Mouse (Mus musculus) hindbrain, embryonic 12.5 days (tissue): ENCODE data around the gene Sat1. TPM values are rescaled to one million over a fixed set of nuclear protein-coding genes. Genes with fewer than 3 reads are reported as not detected.

ENCODE experiments used
- ATAC-seq: fragments of 200-750 bp; cut with Nextera tagmentation; 2 replicates; pipeline ENCODE4 v1.8.0; 2017; ENCODE audit warnings: moderate TSS enrichment; ENCODE audit not compliant: low FRiP score
- H3K27ac ChIP-seq: fragments of 300-500 bp; sonication (generic); 2 replicates; pipeline ENCODE4 v1.5.1; 2016; ENCODE audit warnings: mild to moderate bottlenecking
- H3K27me3 ChIP-seq: fragments of 300-500 bp; sonication (generic); 2 replicates; pipeline ENCODE4 v1.6.1; 2016; ENCODE audit warnings: mild to moderate bottlenecking
- H3K36me3 ChIP-seq: fragments of 300-500 bp; sonication (generic); 2 replicates; pipeline ENCODE4 v1.6.1; 2016; ENCODE audit warnings: mild to moderate bottlenecking
- H3K4me1 ChIP-seq: fragments of 300-500 bp; sonication (generic); 2 replicates; pipeline ENCODE4 v1.6.1; 2016
- H3K4me2 ChIP-seq: fragments of 300-500 bp; sonication (generic); replicated peaks from 2 replicates; pipeline ENCODE4 v1.6.1; 2016; ENCODE audit warnings: mild to moderate bottlenecking
- H3K4me3 ChIP-seq: fragments of 300-500 bp; sonication (generic); 2 replicates; pipeline ENCODE4 v1.5.1; 2016; ENCODE audit warnings: mild to moderate bottlenecking
- H3K9ac ChIP-seq: fragments of 300-500 bp; sonication (generic); 2 replicates; pipeline ENCODE4 v1.6.1; 2016; ENCODE audit warnings: mild to moderate bottlenecking, moderate library complexity
- H3K9me3 ChIP-seq: fragments of 300-500 bp; sonication (generic); replicated peaks from 2 replicates; pipeline ENCODE4 v1.6.1; 2016; ENCODE audit warnings: mild to moderate bottlenecking
- WGBS: fragments of 180-500 bp; shearing (Covaris S2); methylation state at CpG from one replicate; pipeline ENCODE4 v1.1.7; 2016; 5-methylcytosine and 5-hydroxymethylcytosine counted together
- polyA plus RNA-seq: library from polyadenylated mRNA; unstranded; fragments of >200 nt; fragmentation: Nextera tagmentation; extraction: Ambion mirVana; gene quantifications from 2 replicates; pipeline ENCODE4 v1.2.1, GENCODE M21; 2016

Gene Sat1
- polyA plus RNA-seq, 1 experiment from 2014 or later = 78.5 TPM

GRCm38 (mm10) chrX:155194979-155195378 is 21.3 kb downstream of the Sat1 start:
- H3K9ac ChIP-seq = no peak overlapping the region
- H3K27me3 ChIP-seq = no peaks in the 10 kb centered on the region
- no peak overlapping the region for H3K27ac ChIP-seq
- no peak overlapping the region for H3K4me3 ChIP-seq
- H3K4me2 ChIP-seq = no peak overlapping the region
- H3K9me3 ChIP-seq = no peaks in the 10 kb centered on the region
- 90% methylated on average over 4 of the region's 4 CpGs for WGBS
- no peaks in the 10 kb centered on the region for H3K4me1 ChIP-seq
- H3K36me3 ChIP-seq = no peaks in the 10 kb centered on the region
- ATAC-seq = no peak

DNA sequence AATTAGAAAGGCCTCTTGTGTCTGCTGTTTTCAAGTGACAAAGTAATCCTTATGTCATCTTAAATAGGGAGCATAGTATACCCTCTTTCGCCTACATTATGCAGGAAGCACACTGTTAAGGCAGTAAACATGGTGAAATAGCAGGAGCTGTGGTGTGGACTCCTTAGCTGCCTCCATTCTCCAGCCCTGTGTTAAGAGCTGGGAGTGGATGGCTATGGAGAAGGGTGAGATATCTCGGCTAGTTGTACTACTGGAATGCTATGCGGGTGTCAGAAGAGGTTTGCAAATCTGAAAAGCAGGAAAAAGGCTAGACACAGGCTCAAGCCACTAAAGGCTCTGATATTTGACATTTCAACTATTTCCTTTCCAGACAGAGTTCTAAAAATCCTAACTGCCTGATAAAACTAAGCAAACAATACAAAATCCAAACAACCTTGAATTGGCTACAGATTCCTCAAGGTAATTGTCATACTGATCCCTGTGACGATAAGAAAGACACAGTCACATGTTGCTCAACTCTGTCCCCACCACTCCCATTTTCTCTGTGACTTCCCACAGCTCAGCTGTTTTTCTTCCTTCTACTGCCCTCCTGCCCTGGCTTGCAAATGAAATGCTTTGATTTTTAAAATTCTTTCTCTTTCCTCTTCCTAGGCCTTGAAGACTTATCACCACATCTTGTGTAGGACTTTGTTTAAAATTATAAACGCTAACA is 22.4 kb downstream of the Sat1 start:
- Histone ChIP-seq H3K9me3 (no peaks in the 10 kb centered on the region), H3K36me3 (no peaks in the 10 kb centered on the region), H3K27me3 (no peaks in the 10 kb centered on the region), H3K4me2 (no peak overlapping the region), H3K27ac (no peak overlapping the region), H3K4me1 (no peaks in the 10 kb centered on the region), H3K9ac (no peak overlapping the region), H3K4me3 (no peak overlapping the region)
- 74% methylated on average over 5 of the region's 5 CpGs for WGBS
- no peak for ATAC-seq

- ATAC-seq = no peak
- H3K27ac ChIP-seq = no peak overlapping the region
- 85% methylated on average over 4 of the region's 4 CpGs for WGBS
- H3K4me3 ChIP-seq = no peak overlapping the region
- no peak overlapping the region for H3K9ac ChIP-seq
- H3K9me3 ChIP-seq = no peaks in the 10 kb centered on the region
- no peaks in the 10 kb centered on the region for H3K36me3 ChIP-seq
- no peaks in the 10 kb centered on the region for H3K4me1 ChIP-seq
- H3K4me2 ChIP-seq = no peak overlapping the region
- H3K27me3 ChIP-seq = no peaks in the 10 kb centered on the region
Measured at GRCm38 (mm10) chrX:155191941-155192340, 24.3 kb downstream of the Sat1 start.

GRCm38 (mm10) chrX:155177640-155178039 is 38.6 kb downstream of the Sat1 start:
- H3K9me3 ChIP-seq = no peaks in the 10 kb centered on the region
- H3K4me2 ChIP-seq = no peak overlapping the region
- 74% methylated on average over 2 of the region's 2 CpGs for WGBS
- no peaks in the 10 kb centered on the region for H3K4me1 ChIP-seq
- no peak overlapping the region for H3K27ac ChIP-seq
- H3K36me3 ChIP-seq = no peaks in the 10 kb centered on the region
- H3K27me3 ChIP-seq = no peaks in the 10 kb centered on the region
- H3K9ac ChIP-seq = no peak overlapping the region
- no peak overlapping the region for H3K4me3 ChIP-seq
- no peak for ATAC-seq

- H3K9me3 ChIP-seq = no peaks in the 10 kb centered on the region
- H3K4me2 ChIP-seq = no peak overlapping the region
- no peak overlapping the region for H3K9ac ChIP-seq
- no peak overlapping the region for H3K4me3 ChIP-seq
- H3K27ac ChIP-seq = no peak overlapping the region
- no peak for ATAC-seq
- no peaks in the 10 kb centered on the region for H3K4me1 ChIP-seq
- H3K36me3 ChIP-seq = no peaks in the 10 kb centered on the region
- no peaks in the 10 kb centered on the region for H3K27me3 ChIP-seq
- WGBS = 78% methylated on average over 2 of the region's 2 CpGs
Measured at GRCm38 (mm10) chrX:155177230-155177629, 39.0 kb downstream of the Sat1 start.

DNA sequence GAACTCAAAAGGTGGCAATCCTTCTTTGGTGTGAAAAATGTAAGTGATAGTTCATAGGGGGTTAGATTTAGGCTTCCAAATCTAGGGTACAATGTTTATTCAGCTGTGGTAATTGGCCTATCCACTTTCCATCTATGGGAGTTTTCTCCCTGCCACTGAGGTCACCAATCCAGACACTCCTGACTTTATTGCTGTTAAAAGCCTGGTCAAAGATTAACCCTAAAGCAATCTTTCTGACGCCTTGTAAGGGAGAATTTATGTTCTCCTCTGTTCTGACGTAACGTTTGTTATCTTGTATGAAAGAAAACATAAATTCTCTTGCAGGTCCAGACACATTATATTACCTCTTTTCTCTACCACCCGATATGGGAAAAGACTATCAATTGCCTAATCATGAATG is 40.7 kb downstream of the Sat1 start:
- no peak for ATAC-seq
- no peak overlapping the region for H3K27ac ChIP-seq
- no peaks in the 10 kb centered on the region for H3K4me1 ChIP-seq
- no peak overlapping the region for H3K4me2 ChIP-seq
- no peaks in the 10 kb centered on the region for H3K9me3 ChIP-seq
- H3K4me3 ChIP-seq = no peak overlapping the region
- H3K27me3 ChIP-seq = no peaks in the 10 kb centered on the region
- no peaks in the 10 kb centered on the region for H3K36me3 ChIP-seq
- WGBS = 82% methylated on average over 4 of the region's 4 CpGs
- no peak overlapping the region for H3K9ac ChIP-seq

DNA sequence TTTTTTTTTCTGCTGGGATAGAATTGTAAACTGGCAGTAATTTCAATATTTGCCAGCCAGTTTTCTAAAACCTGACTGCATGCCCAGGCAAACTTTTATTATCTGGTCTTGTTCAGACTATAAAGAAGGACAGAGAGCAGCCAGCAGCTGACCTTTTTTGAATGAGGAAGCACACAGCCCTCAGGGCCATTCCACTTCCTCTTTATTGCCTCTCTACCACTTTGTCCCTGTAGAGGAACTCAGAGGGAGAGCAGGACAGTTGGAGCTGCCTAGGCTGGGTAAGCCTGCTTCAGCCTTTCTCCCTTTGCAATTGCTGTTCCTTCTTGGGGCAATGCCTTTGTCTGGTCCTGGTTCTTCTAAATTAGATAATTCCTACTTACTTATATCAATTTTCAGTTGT is 43.9 kb downstream of the Sat1 start:
- no peak overlapping the region for H3K4me3 ChIP-seq
- H3K4me2 ChIP-seq = no peak overlapping the region
- no peak overlapping the region for H3K27ac ChIP-seq
- no peaks in the 10 kb centered on the region for H3K27me3 ChIP-seq
- H3K4me1 ChIP-seq = no peaks in the 10 kb centered on the region
- no peaks in the 10 kb centered on the region for H3K36me3 ChIP-seq
- no peaks in the 10 kb centered on the region for H3K9me3 ChIP-seq
- H3K9ac ChIP-seq = no peak overlapping the region
- ATAC-seq = no peak

DNA sequence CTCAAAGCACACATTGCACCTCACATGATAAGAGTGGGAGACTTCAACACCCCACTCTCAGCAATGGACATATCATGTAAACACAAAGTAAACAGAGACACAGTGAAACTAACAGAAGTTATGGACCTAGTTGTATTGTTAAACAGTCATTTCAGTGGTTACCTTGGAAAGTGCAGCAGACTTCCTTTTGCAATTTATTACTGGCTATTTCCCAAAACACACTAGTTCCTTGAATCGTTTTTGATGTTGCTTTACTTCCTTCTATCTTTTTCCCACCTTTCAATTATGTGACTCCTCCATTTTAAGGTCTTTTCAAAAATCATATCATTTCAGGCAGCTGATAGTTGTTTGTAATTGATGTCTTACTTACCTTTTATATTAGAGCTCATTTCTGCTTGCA is 44.5 kb downstream of the Sat1 start:
- no peak overlapping the region for H3K4me3 ChIP-seq
- H3K36me3 ChIP-seq = no peaks in the 10 kb centered on the region
- no peak overlapping the region for H3K9ac ChIP-seq
- H3K9me3 ChIP-seq = no peaks in the 10 kb centered on the region
- H3K27me3 ChIP-seq = no peaks in the 10 kb centered on the region
- no peak overlapping the region for H3K4me2 ChIP-seq
- 73% methylated on average over 1 of the region's 1 CpGs for WGBS
- no peaks in the 10 kb centered on the region for H3K4me1 ChIP-seq
- no peak overlapping the region for H3K27ac ChIP-seq
- ATAC-seq = no peak

DNA sequence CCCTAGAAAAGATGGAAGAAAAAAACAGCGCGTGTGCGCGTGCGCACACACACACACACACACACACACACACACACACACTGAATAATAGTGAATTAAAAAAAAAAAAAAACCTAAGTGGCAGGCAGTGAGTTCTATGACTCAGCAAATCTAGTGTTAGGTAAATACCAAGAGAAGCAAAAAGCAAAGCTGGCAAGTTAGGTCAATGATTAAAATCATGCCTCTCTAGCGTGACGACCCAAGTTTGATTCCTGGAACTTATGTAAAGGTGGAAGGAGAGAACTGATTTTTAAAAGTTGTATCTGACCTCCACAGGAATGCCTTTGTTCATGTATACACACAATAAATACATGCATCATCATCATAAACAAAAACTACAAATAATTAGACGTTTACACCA is 46.4 kb downstream of the Sat1 start:
- ATAC-seq = no peak
- Histone ChIP-seq H3K36me3 (no peaks in the 10 kb centered on the region), H3K4me1 (no peaks in the 10 kb centered on the region), H3K9ac (no peak overlapping the region), H3K4me2 (no peak overlapping the region), H3K27me3 (no peaks in the 10 kb centered on the region), H3K9me3 (no peaks in the 10 kb centered on the region), H3K4me3 (no peak overlapping the region), H3K27ac (no peak overlapping the region)
- WGBS = 96% methylated on average over 8 of the region's 8 CpGs

DNA sequence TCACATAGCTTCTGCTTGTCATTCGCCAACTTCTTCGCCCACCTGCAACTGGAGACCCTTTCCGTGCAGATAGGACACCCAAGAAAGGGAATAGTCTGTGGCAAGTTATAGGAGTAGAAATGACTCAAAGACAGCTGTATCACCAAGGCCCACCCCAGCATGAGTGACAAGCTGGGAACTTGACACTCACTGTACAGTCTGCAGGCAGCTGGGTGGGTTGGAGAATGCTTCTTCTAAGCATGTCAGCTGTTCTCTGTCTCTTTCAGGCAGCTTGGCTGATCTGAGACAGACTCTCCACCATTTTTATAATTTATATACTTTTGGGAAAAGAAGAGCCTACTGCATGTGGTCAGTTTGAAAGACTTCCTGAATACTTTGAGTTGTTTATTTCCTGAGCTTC is 48.6 kb downstream of the Sat1 start:
- H3K27ac ChIP-seq = no peak overlapping the region
- no peaks in the 10 kb centered on the region for H3K36me3 ChIP-seq
- no peak overlapping the region for H3K4me2 ChIP-seq
- no peaks in the 10 kb centered on the region for H3K9me3 ChIP-seq
- no peaks in the 10 kb centered on the region for H3K27me3 ChIP-seq
- no peaks in the 10 kb centered on the region for H3K4me1 ChIP-seq
- no peak overlapping the region for H3K4me3 ChIP-seq
- WGBS = 96% methylated on average over 3 of the region's 3 CpGs
- H3K9ac ChIP-seq = no peak overlapping the region
- no peak for ATAC-seq

DNA sequence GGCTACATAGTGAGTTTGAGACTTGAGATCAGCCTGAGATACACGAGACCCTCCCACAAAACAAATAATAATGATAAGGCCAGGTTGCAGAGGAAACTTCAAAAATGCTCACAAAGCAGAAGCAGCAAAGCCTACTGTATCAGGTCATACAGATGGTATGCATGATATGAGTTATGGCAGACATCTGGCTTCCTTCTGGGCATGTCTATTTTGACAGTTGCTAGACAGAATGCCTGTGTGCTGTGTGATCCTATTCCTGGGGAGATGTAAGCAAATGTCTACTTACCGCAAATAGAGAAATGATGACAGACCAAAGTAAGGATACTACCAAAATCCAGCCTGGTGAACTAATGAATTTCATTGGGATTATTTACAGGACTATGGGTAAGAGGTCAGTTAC is 49.9 kb downstream of the Sat1 start:
- WGBS = 76% methylated on average over 2 of the region's 2 CpGs
- Histone ChIP-seq H3K4me2 (no peak overlapping the region), H3K27ac (no peak overlapping the region), H3K9me3 (no peaks in the 10 kb centered on the region), H3K9ac (no peak overlapping the region), H3K27me3 (no peaks in the 10 kb centered on the region), H3K4me1 (no peaks in the 10 kb centered on the region), H3K36me3 (no peaks in the 10 kb centered on the region), H3K4me3 (no peak overlapping the region)
- ATAC-seq = no peak

GRCm38 (mm10) chrX:155163553-155163952 is 52.7 kb downstream of the Sat1 start:
- H3K9me3 ChIP-seq = no peaks in the 10 kb centered on the region

More at GRCm38 (mm10) chrX:155163553-155163952, 52.7 kb downstream of the Sat1 start:
- Histone ChIP-seq H3K36me3 (no peaks in the 10 kb centered on the region), H3K27ac (no peak overlapping the region), H3K27me3 (no peaks in the 10 kb centered on the region), H3K9ac (no peak overlapping the region), H3K4me2 (no peak overlapping the region), H3K4me1 (no peaks in the 10 kb centered on the region), H3K4me3 (no peak overlapping the region)
- no peak for ATAC-seq
- WGBS = 82% methylated on average over 1 of the region's 1 CpGs
